Mouse (Mus musculus): ENCODE measurements around the gene Gm2956.
"Not testable (repeated sequence)": the region's sequence is repeated elsewhere in the genome, so short reads cannot be mapped to it uniquely, and the experiment has no call there.

The Gm2956 gene

GRCm38 (mm10) chr14:3332087-3332677 lies at the start of gene Gm2956:
Gene Gm2956 (plus strand): TSS chr14:3332627.
- DNase-seq (ENCODE audit: low read depth, low spot score) = not testable (repeated sequence)

- not testable (repeated sequence) for DNase-seq (ENCODE audit: low read depth, low spot score)
Observed at GRCm38 (mm10) chr14:3333406-3333805, 979 bp downstream of the Gm2956 start.

- not testable (repeated sequence) for DNase-seq (ENCODE audit: low read depth, low spot score)
Observed at GRCm38 (mm10) chr14:3394793-3395192, 62.4 kb downstream of the Gm2956 start, which contains the start of gene Gm10413. Gene Gm10413 (plus strand): TSS chr14:3395093.

Data from WW6 (cell line).